Mouse (Mus musculus) lung, adult 2 months (tissue): ENCODE results near the gene B3gat1.

Experiments
- CTCF ChIP-seq: fragments of 200-500 bp; IDR thresholded peaks from 2 replicates; pipeline ENCODE4 v1.5.1; 2011; ENCODE audit warnings: mild to moderate bottlenecking, low read length, control low read depth; ENCODE audit not compliant: insufficient read depth
- POLR2A ChIP-seq: fragments of 200-500 bp; IDR thresholded peaks from 2 replicates; pipeline ENCODE4 v1.6.1; 2011; ENCODE audit warnings: low read depth, mild to moderate bottlenecking, control low read depth, low read length, borderline replicate concordance; ENCODE audit errors: extremely low read depth

- TF ChIP-seq CTCF (no peak), POLR2A (no peak)
Observed at GRCm38 (mm10) chr9:26783414-26783975, 50.0 kb downstream of the B3gat1 start.
